Mouse (Mus musculus) spleen, adult 2 months (tissue): ENCODE data around the gene Gpx2.

ENCODE experiments used
- CTCF ChIP-seq: fragments of 200-500 bp; IDR thresholded peaks from 2 replicates; pipeline ENCODE4 v1.5.1; 2011; ENCODE audit warnings: mild to moderate bottlenecking, inconsistent platforms; ENCODE audit not compliant: insufficient read depth, insufficient read length, insufficient replicate concordance; ENCODE audit errors: extremely low read depth
- POLR2A ChIP-seq: fragments of 200-500 bp; IDR thresholded peaks from 2 replicates; pipeline ENCODE4 v1.6.1; 2011; ENCODE audit warnings: low read depth, low read length, inconsistent platforms

- TF ChIP-seq CTCF (no peak), POLR2A (no peak)
Observed at GRCm38 (mm10) chr12:76771540-76771939, 23.8 kb downstream of the Gpx2 start.
